Mouse (Mus musculus): ENCODE data around the gene Olfr878.

DNA sequence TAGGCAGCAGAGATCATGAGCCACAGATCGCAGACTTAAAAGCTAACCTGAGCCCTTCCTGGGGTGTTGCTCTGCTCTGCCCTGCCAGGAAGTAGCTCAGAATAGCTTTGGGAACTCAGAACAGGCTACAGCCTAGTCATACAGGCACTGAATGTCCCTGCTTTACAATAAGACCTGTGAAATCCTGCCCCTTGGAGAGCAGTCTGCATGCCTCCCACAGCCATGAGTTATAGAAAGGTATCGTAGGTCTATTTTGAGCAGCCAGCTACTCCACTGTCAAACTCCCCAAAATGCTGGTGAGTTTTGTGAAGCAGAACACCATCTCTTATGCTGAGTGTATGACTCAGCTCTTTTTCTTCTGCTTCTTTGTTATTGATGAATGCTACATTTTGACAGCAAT is 23.5 kb downstream of the Olfr878 start:
- TF ChIP-seq CTCF (IDR thresholded peaks at IDR 0.05; ENCODE audit: low read depth, low read length) (no peak), GATA1 (IDR thresholded peaks at IDR 0.05; ENCODE audit: borderline replicate concordance, low read length) (no peak), TAL1 (conservative IDR thresholded peaks at IDR 0.05; ENCODE audit: low read depth, low read length) (no peak), POLR2AphosphoS5 (IDR thresholded peaks at IDR 0.05; ENCODE audit: insufficient replicate concordance, low read depth, low read length) (no peak), GATA2 (IDR thresholded peaks at IDR 0.05; ENCODE audit: borderline replicate concordance, low read depth, low read length) (no peak)

Measured in G1E (cell line).